Mouse (Mus musculus) midbrain, embryonic 13.5 days (tissue): Measurements from ENCODE around the gene Slc11a2. TPM values are rescaled to one million over a fixed set of nuclear protein-coding genes. Genes with fewer than 3 reads are reported as not detected.

Experiments used
- ATAC-seq: fragments of 200-750 bp; cut with Nextera tagmentation; 2 replicates; pipeline ENCODE4 v1.8.0; 2017; ENCODE audit warnings: mild to moderate bottlenecking, moderate TSS enrichment, moderate library complexity
- H3K27ac ChIP-seq: fragments of 300-500 bp; sonication (generic); 2 replicates; pipeline ENCODE4 v1.5.1; 2015; ENCODE audit warnings: inconsistent platforms, mild to moderate bottlenecking, moderate library complexity
- H3K27me3 ChIP-seq: fragments of 300-500 bp; sonication (generic); 2 replicates; pipeline ENCODE4 v1.6.1; 2015; ENCODE audit warnings: mild to moderate bottlenecking, inconsistent platforms
- H3K36me3 ChIP-seq: fragments of 300-500 bp; sonication (generic); 2 replicates; pipeline ENCODE4 v1.6.1; 2015; ENCODE audit warnings: mild to moderate bottlenecking, inconsistent platforms
- H3K4me1 ChIP-seq: fragments of 300-500 bp; sonication (generic); replicated peaks from 2 replicates; pipeline ENCODE4 v1.6.1; 2015; ENCODE audit warnings: inconsistent platforms
- H3K4me2 ChIP-seq: fragments of 300-500 bp; sonication (generic); replicated peaks from 2 replicates; pipeline ENCODE4 v1.6.1; 2015; ENCODE audit warnings: moderate library complexity, mild to moderate bottlenecking, inconsistent platforms
- H3K4me3 ChIP-seq: fragments of 300-500 bp; sonication (generic); replicated peaks from 2 replicates; pipeline ENCODE4 v1.5.1; 2015; ENCODE audit warnings: mild to moderate bottlenecking, inconsistent platforms
- H3K9ac ChIP-seq: fragments of 300-500 bp; sonication (generic); replicated peaks from 2 replicates; pipeline ENCODE4 v1.6.1; 2015; ENCODE audit warnings: mild to moderate bottlenecking, inconsistent platforms
- H3K9me3 ChIP-seq: fragments of 300-500 bp; sonication (generic); 2 replicates; pipeline ENCODE4 v1.6.1; 2016; ENCODE audit warnings: mild to moderate bottlenecking, inconsistent platforms
- WGBS: fragments of 180-500 bp; shearing (Covaris S2); methylation state at CpG from one replicate; pipeline ENCODE4 v1.1.7; 2015; 5-methylcytosine and 5-hydroxymethylcytosine counted together
- polyA plus RNA-seq: library from polyadenylated mRNA; unstranded; fragments of >200 nt; fragmentation: Nextera tagmentation; extraction: Ambion mirVana; gene quantifications from 2 replicates; pipeline ENCODE4 v1.2.1, GENCODE M21; 2015

Slc11a2 gene
- 21.5 TPM in 2 replicates for polyA plus RNA-seq

DNA sequence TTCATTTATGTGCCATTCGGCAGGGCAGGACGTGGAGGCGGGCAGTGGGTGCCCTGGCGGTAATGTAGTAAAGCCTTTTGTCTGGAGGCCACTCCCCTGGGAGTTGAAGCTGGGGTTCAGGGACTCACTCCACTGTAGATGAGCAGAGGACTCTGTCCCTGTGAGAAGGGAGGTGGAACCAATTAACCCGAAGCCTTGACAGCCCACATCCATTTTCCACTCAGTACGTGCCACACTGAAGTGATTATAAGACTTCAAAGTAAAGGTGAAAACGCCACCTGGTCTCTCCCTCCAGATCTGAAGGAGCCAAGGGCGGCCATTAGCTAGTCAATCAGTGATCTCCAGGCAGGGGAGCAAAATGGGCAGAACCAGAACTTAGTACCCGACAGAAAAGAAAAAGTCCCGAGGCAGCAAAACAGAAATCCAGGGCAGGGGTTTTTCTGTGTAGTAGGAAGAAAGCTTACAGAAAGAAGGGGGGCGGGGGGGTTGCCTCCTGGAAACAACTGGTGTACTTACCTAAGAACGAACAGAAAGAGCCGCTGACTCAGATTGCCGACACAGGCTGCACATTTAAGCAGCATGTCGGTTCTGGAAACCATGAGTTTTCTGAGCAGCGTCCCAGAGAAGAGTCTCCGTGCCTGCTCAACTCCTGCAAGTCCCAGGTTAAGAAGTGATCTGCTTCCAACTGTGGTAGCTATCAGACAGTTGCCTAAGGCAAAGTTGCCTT is at the start of gene Slc11a2:
TSS of gene Slc11a2 (minus strand) at position 677 of the 727 bp plus-strand sequence.
- H3K27ac ChIP-seq = no peak within 1 kb of the TSS
- no peak for ATAC-seq
- peak within 1 kb of the TSS; percentile 68 for H3K4me2 ChIP-seq
- WGBS = 33% methylated on average over 17 of the region's 17 CpGs
- H3K9me3 ChIP-seq = no peaks in the 10 kb centered on the region
- H3K36me3 ChIP-seq = no peaks in the 10 kb centered on the region
- peaks cover 40% of the 10 kb centered on the region for H3K4me1 ChIP-seq
- peak within 1 kb of the TSS; percentile 8; the same call in 1 of the 2 replicates for H3K9ac ChIP-seq
- H3K4me3 ChIP-seq = peak within 1 kb of the TSS; percentile 96
- H3K27me3 ChIP-seq = peaks cover 30% of the 10 kb centered on the region

DNA sequence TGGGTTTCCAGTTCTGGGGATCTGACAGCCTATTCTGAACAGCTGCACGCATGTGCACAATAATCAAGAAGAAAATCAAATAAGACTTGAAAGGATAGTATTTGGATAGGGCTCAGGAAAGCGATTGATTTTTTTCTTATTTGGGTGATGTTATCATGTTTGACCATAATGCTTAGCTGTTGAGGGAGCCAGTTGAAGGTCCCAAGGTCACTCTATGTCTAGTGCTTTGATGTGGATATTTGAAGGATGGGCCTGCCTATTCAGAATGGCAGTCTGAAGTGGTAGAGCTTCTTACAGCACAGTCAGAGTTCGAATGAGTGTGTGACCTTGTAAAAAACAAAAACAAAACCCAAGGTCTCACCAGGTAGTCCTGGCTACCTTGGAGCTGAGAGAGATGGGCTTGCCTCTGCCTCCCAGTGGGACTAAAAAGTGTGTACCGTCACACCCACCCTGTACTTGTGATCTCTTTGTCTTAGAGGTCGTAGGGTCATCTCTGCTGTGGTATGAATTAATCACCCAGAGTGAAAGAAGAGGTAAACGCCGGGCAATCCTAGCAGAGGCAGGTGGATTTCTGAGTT is 49.1 kb upstream of the Slc11a2 start:
- WGBS = 78% methylated on average over 7 of the region's 7 CpGs
- H3K27ac ChIP-seq = no peak overlapping the region
- H3K27me3 ChIP-seq = no peaks in the 10 kb centered on the region
- H3K4me2 ChIP-seq = no peak overlapping the region
- H3K4me1 ChIP-seq = peaks cover 18% of the 10 kb centered on the region
- H3K36me3 ChIP-seq = peaks cover 67% of the 10 kb centered on the region
- H3K9ac ChIP-seq = no peak overlapping the region
- H3K4me3 ChIP-seq = no peak overlapping the region
- no peak for ATAC-seq
- H3K9me3 ChIP-seq = no peaks in the 10 kb centered on the region

DNA sequence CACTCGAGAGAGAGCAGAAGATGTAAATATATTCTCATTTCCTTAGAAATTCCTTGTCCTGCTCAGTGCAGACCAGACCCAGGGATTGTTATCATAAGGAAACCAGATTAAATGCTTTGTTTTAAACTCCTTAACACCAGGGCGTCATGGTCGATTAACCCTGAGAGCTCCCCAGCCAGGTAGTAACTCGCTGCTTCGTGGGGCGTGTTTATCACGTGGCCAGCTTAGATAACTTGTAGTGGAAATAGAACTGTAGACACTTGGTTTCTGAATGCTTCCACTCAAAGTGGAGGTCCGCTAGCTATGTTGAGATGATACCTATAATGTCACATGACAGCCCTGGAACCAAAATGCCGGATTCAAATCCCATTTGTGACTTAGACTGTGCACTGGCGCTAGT is 45.2 kb upstream of the Slc11a2 start:
- Histone ChIP-seq H3K4me2 (peak overlapping the region; percentile 95), H3K9ac (peak overlapping the region; percentile 90), H3K27ac (no peak overlapping the region), H3K9me3 (no peaks in the 10 kb centered on the region), H3K27me3 (no peaks in the 10 kb centered on the region), H3K36me3 (peaks cover 27% of the 10 kb centered on the region), H3K4me1 (peaks cover 35% of the 10 kb centered on the region), H3K4me3 (peak overlapping the region; percentile 87)
- 67% methylated on average over 10 of the region's 10 CpGs for WGBS
- ATAC-seq = no peak

DNA sequence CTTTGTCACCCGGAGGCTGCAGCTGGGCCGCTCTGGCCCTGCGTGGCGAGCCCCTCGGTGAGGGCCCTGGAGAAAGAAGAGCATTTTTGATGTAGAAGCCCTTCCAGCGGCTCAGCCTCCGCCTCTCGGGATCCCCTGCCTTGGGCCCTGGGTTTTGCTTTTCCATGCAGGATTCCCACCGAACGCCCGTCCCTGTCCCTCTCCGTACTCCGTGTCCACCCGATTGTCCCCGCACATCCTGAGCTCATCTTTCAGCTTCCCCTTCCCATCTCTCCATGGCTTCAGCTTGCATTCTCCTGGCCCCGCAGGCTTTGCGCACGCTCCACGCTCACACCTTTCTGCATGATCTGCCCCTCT is 44.3 kb upstream of the Slc11a2 start:
- H3K9ac ChIP-seq = peak overlapping the region; percentile 90
- H3K4me3 ChIP-seq = peak overlapping the region; percentile 87
- peak; percentile 48 for ATAC-seq

DNA sequence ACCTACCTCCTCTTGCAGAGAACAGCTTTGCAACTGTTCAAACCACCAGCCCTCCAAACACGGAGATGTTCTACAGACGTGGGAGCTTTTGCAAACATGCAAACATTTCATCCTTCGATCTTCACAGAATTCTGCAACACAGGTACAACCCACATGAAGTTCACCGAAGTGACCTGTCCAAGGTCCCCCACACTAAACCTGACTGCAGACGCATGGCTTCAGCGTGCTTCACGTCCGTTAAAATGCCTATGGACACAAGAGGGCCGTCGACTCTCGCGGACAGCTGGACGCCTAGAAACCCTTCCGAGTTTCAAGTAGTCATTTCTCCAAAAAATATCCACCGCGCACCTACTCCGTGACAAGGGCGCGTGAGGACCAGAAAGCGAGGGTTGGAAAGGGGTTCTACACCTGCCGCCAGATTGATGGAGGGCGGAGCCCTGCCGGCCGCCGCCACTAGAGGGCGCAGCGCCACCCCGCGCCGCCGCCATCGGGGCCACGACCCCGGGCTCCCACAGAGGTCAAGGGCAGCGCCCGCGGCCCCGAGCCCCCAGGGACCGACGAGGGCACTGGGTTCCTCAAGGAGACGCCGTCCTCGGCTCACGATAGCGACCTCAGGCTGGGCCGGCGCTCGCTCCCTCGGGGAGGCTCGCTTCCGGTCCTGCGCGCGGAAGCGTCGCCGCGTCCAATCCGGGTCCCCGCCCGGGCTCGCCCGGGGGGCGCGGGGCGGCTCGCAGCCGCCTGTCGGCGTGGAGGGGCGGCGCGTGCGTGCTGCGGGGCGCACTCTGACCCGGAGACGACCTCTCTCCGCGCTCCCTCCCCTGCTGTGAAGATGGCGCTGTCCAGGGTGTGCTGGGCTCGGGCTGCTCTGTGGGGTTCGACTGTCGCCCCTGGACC is 43.7 kb upstream of the Slc11a2 start, which contains the start of gene Letmd1:
TSS of gene Letmd1 (plus strand) at position 729 of the 894 bp plus-strand sequence.
- Histone ChIP-seq H3K27ac (peak within 1 kb of the TSS; percentile 87), H3K9me3 (no peaks in the 10 kb centered on the region), H3K27me3 (no peaks in the 10 kb centered on the region), H3K9ac (peak within 1 kb of the TSS; percentile 90), H3K4me2 (peak within 1 kb of the TSS; percentile 95), H3K4me3 (peak within 1 kb of the TSS; percentile 87), H3K36me3 (peaks cover 14% of the 10 kb centered on the region), H3K4me1 (peaks cover 35% of the 10 kb centered on the region)
- 2% methylated on average over 84 of the region's 84 CpGs for WGBS
- peak; percentile 97 for ATAC-seq

More for the DNA sequence above, 44.3 kb upstream of the Slc11a2 start:
- Histone ChIP-seq H3K4me1 (peaks cover 35% of the 10 kb centered on the region), H3K27ac (peak overlapping the region; percentile 87), H3K4me2 (peak overlapping the region; percentile 95), H3K36me3 (peaks cover 20% of the 10 kb centered on the region), H3K9me3 (no peaks in the 10 kb centered on the region), H3K27me3 (no peaks in the 10 kb centered on the region)
- WGBS = under 1% methylated on average over 19 of the region's 19 CpGs

DNA sequence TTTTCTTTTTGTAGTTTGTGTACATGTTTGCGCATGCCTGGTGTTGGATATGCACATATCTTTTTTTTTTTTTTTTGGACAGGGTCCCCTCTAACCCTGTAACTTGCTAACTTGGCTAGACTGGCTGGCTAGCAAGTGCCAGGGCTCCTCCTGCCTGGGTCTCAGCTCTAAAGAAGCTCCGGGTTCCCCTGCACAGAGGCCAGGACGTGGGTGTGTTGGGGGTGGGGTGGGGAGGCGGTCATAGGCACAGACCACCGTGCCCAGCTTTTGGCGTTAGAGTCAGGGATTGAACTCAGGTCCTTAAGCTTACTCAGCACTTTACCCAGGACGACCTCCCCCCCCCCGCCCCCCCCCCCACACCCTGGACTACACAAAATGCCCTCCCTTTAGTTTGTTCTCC is 42.9 kb upstream of the Slc11a2 start:
- Histone ChIP-seq H3K9me3 (no peaks in the 10 kb centered on the region), H3K4me3 (peak overlapping the region; percentile 87), H3K4me2 (peak overlapping the region; percentile 95), H3K27me3 (no peaks in the 10 kb centered on the region), H3K4me1 (peaks cover 35% of the 10 kb centered on the region), H3K9ac (peak overlapping the region; percentile 58; the same call in 1 of the 2 replicates), H3K27ac (no peak overlapping the region), H3K36me3 (peaks cover 10% of the 10 kb centered on the region)
- ATAC-seq = no peak
- WGBS = 39% methylated on average over 7 of the region's 8 CpGs

DNA sequence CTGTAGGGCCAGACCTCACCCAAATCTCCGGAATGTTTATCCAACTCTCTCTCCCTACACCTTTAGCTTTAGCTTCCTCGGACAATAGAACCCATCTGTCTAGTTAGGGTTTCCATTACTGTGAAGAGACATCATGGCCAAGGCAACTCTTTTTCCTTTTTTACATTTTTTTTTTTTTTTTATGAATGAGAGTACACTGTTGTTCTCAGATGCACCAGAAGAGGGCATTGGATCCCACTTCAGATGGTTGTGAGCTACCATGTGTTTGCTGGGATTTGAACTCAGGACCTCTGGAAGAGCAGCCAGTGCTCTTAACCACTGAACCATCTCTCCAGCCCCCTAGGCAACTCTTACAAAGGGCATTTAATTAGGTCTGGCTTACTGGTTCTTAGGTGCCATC is 40.6 kb upstream of the Slc11a2 start:
- peaks cover 34% of the 10 kb centered on the region for H3K4me1 ChIP-seq
- ATAC-seq = no peak
- 88% methylated on average over 2 of the region's 2 CpGs for WGBS

DNA sequence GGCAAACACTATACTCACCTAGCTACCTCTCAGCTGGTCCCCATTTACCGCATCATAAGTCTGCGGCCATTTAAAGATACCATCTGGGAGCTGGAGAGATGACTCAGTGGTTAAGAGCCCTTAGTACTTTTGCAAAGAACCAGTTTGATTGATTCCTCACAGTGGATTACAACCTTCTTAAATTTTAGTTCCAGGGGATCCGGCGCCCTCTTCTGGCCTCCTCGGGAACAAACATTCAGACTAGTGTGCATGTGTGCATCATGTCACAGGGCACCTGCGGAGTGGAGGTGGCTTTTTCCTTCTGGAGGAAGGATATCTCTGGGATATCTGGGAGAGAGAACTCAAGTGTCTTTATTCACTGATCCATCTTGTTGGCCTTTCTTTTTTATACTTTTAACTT is 38.8 kb upstream of the Slc11a2 start:
- no peaks in the 10 kb centered on the region for H3K36me3 ChIP-seq
- 27% methylated on average over 6 of the region's 6 CpGs for WGBS
- no peaks in the 10 kb centered on the region for H3K9me3 ChIP-seq
- H3K4me1 ChIP-seq = peaks cover 23% of the 10 kb centered on the region
- H3K4me2 ChIP-seq = no peak overlapping the region
- H3K4me3 ChIP-seq = no peak overlapping the region
- no peak for ATAC-seq
- H3K27ac ChIP-seq = no peak overlapping the region
- H3K27me3 ChIP-seq = 0 out of 2 replicates have a peak, but pooled peaks cover 5% of the 10 kb centered on the region
- H3K9ac ChIP-seq = no peak overlapping the region

More for the DNA sequence above, 40.6 kb upstream of the Slc11a2 start:
- Histone ChIP-seq H3K9me3 (no peaks in the 10 kb centered on the region), H3K9ac (no peak overlapping the region), H3K27ac (no peak overlapping the region), H3K4me2 (no peak overlapping the region), H3K4me3 (no peak overlapping the region), H3K27me3 (no peaks in the 10 kb centered on the region), H3K36me3 (no peaks in the 10 kb centered on the region)

DNA sequence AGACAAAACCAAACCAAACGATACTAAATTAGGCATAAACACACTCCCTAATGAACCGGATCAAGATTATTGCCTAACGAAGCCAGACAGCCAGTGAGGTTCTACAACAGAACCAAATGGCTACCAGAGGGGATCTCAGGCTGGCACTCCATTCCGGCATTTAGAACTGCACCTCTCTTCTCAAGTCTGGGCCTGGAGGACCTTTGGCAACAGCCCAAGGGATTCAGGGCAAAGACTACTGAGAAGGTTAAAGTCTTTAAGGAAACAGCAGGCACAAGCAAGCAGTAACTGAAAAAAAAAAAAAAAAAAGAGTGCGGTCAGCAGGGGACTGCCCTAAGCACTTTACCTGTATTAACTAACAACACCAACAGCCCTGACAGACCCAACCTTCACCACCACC is 37.2 kb upstream of the Slc11a2 start:
- Histone ChIP-seq H3K27me3 (peaks cover 15% of the 10 kb centered on the region; the same call in 1 of the 2 replicates), H3K4me2 (no peak overlapping the region), H3K36me3 (no peaks in the 10 kb centered on the region), H3K9me3 (no peaks in the 10 kb centered on the region), H3K4me3 (no peak overlapping the region), H3K4me1 (peaks cover 10% of the 10 kb centered on the region), H3K27ac (no peak overlapping the region), H3K9ac (no peak overlapping the region)
- ATAC-seq = no peak
- 89% methylated on average over 5 of the region's 5 CpGs for WGBS

DNA sequence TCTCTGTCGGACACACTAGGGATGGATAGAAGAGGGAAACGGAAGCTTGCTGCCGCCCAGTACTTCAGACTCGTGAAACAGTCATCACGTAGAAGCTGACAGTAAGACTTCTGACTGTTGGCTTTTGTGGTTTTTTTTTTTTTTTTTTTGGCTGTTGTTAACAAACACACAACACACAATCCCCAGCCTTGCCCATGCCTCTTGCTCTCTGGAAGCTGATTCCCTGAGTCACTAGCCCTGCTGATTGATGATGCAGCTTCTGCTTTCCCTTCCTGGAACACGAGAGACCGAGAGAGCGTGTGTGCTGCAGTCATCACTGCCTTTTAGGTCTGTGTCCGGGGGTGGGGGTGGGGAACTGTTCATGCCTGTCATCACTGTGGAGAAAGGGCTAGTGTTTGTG is 36.8 kb upstream of the Slc11a2 start:
- Histone ChIP-seq H3K27me3 (peaks cover 15% of the 10 kb centered on the region; the same call in 1 of the 2 replicates), H3K9me3 (no peaks in the 10 kb centered on the region), H3K27ac (no peak overlapping the region), H3K4me1 (peaks cover 8% of the 10 kb centered on the region), H3K4me3 (no peak overlapping the region), H3K4me2 (no peak overlapping the region), H3K36me3 (no peaks in the 10 kb centered on the region), H3K9ac (no peak overlapping the region)
- no peak for ATAC-seq
- 88% methylated on average over 9 of the region's 9 CpGs for WGBS

DNA sequence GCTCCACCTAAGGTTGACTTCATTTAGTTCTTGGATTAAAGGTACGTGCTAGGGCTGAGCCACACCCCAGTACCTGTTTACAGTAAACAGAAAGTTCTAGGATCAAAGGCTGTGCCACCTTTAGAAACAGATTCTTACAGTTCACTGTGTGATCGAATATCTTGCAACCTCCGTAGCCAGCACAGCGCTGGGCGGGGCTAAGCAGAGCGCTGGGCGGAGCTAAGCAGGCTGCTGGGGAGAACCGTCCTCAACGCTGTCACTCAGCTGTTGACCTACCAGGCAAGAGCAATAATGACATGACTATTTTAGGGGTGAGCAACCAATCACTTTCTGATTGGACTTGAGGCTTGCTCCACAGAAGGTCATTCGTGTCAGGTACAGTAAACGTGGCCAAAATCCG is 36.1 kb upstream of the Slc11a2 start:
- Histone ChIP-seq H3K27ac (no peak overlapping the region), H3K4me1 (0 out of 2 replicates have a peak, but pooled peaks cover 5% of the 10 kb centered on the region), H3K4me3 (no peak overlapping the region), H3K4me2 (no peak overlapping the region; the same call in 1 of the 2 replicates), H3K27me3 (peaks cover 15% of the 10 kb centered on the region; the same call in 1 of the 2 replicates), H3K9ac (no peak overlapping the region), H3K36me3 (no peaks in the 10 kb centered on the region), H3K9me3 (no peaks in the 10 kb centered on the region)
- ATAC-seq = no peak
- WGBS = 9% methylated on average over 12 of the region's 12 CpGs
